Comparison of ENCODE assay signal across 22 mouse cellular contexts in the genomic region with DNA sequence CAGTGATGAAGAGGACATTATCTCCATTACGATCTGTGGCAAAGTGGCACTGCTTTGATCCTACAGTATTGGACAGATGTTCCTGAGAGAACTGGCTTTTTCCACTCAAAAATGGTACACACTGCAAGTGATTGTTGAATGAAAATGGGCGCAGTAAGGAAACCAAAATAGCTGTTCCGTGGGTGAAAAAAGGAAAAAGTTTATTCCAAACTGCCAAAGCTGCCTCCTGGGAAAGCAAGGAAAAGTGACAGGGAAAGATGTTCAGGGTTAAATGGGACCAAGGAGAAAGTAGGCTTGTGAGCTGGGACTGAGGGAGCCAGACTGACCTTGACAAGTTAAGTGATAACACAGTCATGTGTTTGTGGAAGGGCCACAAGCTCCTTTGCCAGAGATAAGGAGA. TPM values are rescaled to one million over a fixed set of nuclear protein-coding genes. Genes with fewer than 3 reads are reported as not detected.
"Had no signal": no experiment of that assay in that cellular context is flagged by ENCODE, and none has a peak within 500 bp of the region (broad histone marks: within the 10 kb centered on the region; RNA-seq: fewer than 3 reads in every experiment).

No protein-coding gene starts in this region.

- H3K27me3 ChIP-seq: liver, embryonic 13.5 days; midbrain, embryonic 12.5 days; neural tube, embryonic 13.5 days had no signal

- H3K27ac ChIP-seq: kidney, postnatal 0 days; liver, embryonic 13.5 days; macrophage; midbrain, embryonic 12.5 days; neural tube, embryonic 13.5 days had no signal

- H3K4me3 ChIP-seq: liver, embryonic 13.5 days; midbrain, embryonic 12.5 days; myocyte; neural tube, embryonic 13.5 days had no signal

- DNase-seq: kidney, postnatal 25 days; liver, embryonic 13.5 days; lung, adult 2 months; right cerebral cortex, postnatal 25 days; thymus, adult 18-20 months; thymus, postnatal 36 days had no signal

- H3K9me3 ChIP-seq: liver, embryonic 13.5 days; midbrain, embryonic 12.5 days; neural tube, embryonic 13.5 days had no signal

- H3K36me3 ChIP-seq: liver, embryonic 13.5 days; midbrain, embryonic 12.5 days; neural tube, embryonic 13.5 days had no signal

RNA-seq across cellular contexts. Expression of a gene that starts 26.6 kb away (rescaled TPM):
- total RNA-seq: liver, adult 2 months; megakaryocyte, adult 5-6 weeks; monocyte, adult 5-6 weeks; neutrophil, adult 5-6 weeks had no signal
- polyA plus RNA-seq: large intestine, adult 2 months; limb, embryonic 11.5 days; lung, adult 2 months; macrophage; myocyte; small intestine, adult 2 months; urinary bladder, adult 2 months had no signal

RNA-seq across cellular contexts. Expression of a gene that starts 53.4 kb away (rescaled TPM):
- total RNA-seq: liver, adult 2 months; megakaryocyte, adult 5-6 weeks; monocyte, adult 5-6 weeks; neutrophil, adult 5-6 weeks had no signal
- polyA plus RNA-seq: large intestine, adult 2 months; limb, embryonic 11.5 days; liver, adult 2 months; liver, embryonic 13.5 days; liver, embryonic 16.5 days; lung, adult 2 months; lung, embryonic 16.5 days; macrophage; myocyte; small intestine, adult 2 months; stomach, embryonic 16.5 days; urinary bladder, adult 2 months had no signal
